Mouse (Mus musculus) gastrocnemius, postnatal 25 days (tissue): Measurements from ENCODE around the gene Pdcd2l. TPM values are rescaled to one million over a fixed set of nuclear protein-coding genes. Genes with fewer than 3 reads are reported as not detected.

Experiments used
- DNase-seq: peaks from one replicate; pipeline ENCODE4 v3.0.0; 2022
- long read RNA-seq, 2 experiments: library from polyadenylated mRNA; stranded (forward); transcript quantifications; one replicate each; pipeline ENCODE4 v2.0.0; 2021
- total RNA-seq, 2 experiments: library from RNA; stranded (reverse); gene quantifications; 1 replicate in 1 of 2; 2 replicates in 1 of 2; pipeline ENCODE4 v1.2.3; 2021

The Pdcd2l gene
- 10 to 100 TPM; 14.3 to 15.9 TPM for total RNA-seq
- long read RNA-seq, experiment 1, transcript Pdcd2l-201 (7 exons, 1,295 nt): major isoform, 26 of 64 reads
- long read RNA-seq, experiment 1, partial matches to known transcripts: 32 of 64 reads
- long read RNA-seq, experiment 1, other reads (novel, unspliced or antisense): 2 of 64 reads
- long read RNA-seq, experiment 2, transcript Pdcd2l-201 (7 exons, 1,295 nt): major isoform, 30 of 47 reads
- long read RNA-seq, experiment 2, partial matches to known transcripts: 14 of 47 reads
- long read RNA-seq, experiment 2, other reads (novel, unspliced or antisense): 2 of 47 reads

GRCm38 (mm10) chr7:34196132-34197128, at the start of gene Pdcd2l:
TSS of gene Pdcd2l (minus strand) at chr7:34196661.
- peak; percentile 86 for DNase-seq

- no peak for DNase-seq
Measured at GRCm38 (mm10) chr7:34242176-34242575, 45.7 kb upstream of the Pdcd2l start.

DNA sequence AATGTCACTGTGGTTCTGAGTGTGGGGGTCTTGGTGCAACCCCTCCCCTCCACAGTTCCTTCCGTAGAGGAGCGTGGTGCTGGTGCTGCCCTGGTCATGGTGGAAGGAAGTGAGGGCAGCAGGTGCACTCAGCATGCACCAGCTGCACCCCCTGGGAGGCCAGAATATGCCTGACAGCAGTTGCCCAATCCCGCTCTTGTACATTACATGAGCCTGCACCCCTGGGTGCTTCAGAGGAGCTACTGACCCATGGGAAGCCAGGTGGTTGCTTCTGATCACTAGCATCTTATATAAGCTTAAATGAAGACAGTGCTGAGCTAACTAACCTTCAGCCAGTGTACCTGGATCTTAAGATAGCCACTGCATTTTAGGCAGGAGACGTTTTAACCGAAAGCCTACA, 41.6 kb upstream of the Pdcd2l start:
- DNase-seq: no peak

DNA sequence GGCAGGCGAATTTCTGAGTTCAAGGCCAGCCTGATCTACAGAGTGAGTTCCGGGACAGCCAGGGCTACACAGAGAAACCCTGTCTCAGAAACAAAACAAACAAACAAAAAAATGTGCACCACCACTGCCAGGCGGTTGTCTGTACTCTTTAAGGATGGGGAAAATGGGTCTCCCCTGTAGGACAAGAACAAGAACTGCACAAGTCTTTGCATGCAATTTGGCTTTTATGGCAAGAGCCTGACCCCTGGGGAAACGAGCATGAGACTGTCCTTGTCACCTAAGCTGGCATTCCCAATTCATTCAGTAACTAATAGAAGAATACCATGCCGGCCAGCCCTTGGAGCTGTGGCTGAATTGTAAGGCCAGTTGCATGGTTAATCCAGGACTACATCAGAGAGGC, 39.1 kb upstream of the Pdcd2l start:
- DNase-seq: no peak

GRCm38 (mm10) chr7:34234610-34235561, 38.4 kb upstream of the Pdcd2l start:
- no peak for DNase-seq

DNA sequence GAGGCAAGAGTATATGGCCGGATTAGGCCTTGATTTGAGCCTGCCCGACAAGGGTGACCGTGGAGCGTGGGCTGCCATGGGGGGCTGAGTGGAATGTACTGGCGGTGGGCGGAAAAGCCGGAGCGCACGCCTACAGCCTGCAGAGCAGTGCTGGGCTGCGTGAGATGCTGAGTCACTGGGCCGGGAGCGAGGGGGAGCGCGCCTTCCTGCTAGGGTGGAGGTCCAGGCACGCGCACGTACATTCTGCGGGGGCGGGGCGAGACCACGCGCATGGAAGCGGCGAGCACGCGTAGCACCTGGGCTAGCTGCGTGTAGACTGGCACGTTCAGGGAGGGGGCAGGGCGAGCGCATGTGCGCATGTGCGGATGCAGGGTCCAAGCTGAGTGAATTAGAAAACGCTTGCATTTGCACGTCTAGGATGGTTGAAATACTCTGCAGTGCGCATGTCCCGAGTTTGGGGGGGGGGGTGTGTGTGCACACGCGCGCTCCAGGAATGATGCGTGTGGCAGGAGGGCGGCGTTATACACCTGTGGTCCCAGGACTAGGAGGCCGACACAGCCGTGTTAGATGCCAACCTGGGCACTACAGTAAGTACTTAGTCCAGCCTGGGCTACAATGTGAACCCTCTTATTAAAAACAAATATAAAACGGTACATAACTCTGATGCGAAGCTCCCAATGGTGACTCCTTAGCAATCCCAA, 37.6 kb upstream of the Pdcd2l start:
- peak; percentile 98 for DNase-seq

GRCm38 (mm10) chr7:34232785-34233725, 36.6 kb upstream of the Pdcd2l start:
- no peak for DNase-seq

DNA sequence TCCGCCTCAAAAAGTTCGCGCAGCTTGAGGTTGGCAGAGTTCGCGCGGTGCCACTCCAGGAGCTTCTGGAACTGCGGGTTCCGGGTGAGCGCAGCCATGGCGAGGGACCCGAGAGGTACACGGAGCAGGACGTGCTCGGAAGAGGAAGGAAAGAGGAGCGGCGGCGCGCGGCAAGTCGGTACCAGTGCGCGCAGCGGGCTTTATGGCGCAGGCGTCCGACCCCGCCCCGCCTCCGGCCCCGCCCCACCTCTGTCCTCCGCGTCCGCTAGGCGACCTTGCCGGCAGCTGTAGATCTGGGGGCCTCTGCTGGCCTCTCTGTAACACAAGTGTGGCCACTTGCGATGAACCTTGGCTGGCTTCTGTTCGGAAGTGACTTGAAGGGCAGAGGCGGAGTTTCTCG, 33.7 kb upstream of the Pdcd2l start, which contains the start of gene Gpi1:
Gpi1 (minus strand) TSS at position 221 of the 400 bp plus-strand sequence.
- peak; percentile 85 for DNase-seq

DNA sequence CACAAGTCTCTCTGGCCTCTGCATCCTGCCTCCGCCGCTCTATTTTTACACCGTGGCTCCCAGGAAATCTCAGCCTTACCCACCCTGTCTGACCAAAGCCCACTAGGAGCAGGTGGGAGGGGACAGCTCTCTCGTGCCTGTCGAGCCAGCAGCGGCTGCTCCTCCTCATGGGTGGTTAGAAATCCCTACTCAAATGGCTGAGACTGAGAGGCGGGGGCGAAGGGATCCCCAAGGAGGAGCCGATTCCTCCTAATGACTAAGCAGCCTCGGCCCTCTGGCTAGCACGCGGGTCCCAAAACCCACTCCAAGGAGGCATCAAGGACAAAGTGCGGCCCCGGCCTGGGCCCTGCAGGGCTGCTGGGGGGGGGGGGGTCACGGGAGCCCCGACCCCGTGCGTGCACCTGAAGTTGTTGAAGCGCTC, 33.2 kb upstream of the Pdcd2l start:
- DNase-seq: peak; percentile 53

- DNase-seq: no peak
Measured at GRCm38 (mm10) chr7:34229153-34229552, 32.7 kb upstream of the Pdcd2l start.

- no peak for DNase-seq
Measured at GRCm38 (mm10) chr7:34228641-34229040, 32.2 kb upstream of the Pdcd2l start.

GRCm38 (mm10) chr7:34226846-34227245, 30.4 kb upstream of the Pdcd2l start:
- DNase-seq: no peak

DNA sequence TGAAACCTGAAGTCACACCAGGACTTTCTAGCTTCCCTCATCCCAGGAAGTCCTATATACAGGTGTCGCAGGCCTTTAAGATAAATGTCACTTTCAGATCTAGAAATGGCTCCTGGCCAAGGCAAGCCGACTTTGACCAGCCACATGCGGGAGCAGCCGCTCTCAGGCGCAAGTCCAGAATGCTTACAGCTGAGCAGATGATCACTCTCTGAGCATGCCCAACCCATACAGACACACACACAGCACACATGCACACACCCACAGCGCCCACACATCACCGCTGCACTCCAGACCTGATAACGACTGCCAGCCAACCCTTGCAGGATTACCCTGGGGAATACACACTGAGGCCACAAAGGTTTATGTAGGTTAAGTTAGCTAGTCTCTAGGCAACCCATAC, 29.6 kb upstream of the Pdcd2l start:
- DNase-seq: no peak

DNA sequence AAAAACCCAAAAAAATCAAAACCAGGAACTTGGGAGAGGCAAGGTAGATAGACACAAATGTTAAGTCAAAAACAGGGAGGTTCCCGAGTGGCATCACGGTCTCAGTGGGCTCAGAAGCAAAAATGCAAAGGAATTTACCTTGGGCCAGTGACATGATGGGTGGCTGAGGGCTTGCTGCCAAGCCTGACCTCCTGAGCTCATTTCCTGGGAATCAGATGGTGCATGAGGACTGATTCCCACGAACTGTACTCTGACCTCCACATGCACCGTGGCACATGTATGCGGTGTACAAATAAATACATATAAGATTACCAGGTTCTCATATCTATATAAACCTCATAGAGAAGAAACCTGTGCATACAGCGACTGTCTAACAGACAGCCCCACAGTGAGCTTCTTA, 27.8 kb upstream of the Pdcd2l start:
- DNase-seq: no peak

GRCm38 (mm10) chr7:34222340-34222739, 25.9 kb upstream of the Pdcd2l start:
- no peak for DNase-seq

GRCm38 (mm10) chr7:34221594-34222250, 25.3 kb upstream of the Pdcd2l start:
- no peak for DNase-seq

- DNase-seq: no peak
Measured at GRCm38 (mm10) chr7:34218496-34218895, 22.0 kb upstream of the Pdcd2l start.

DNA sequence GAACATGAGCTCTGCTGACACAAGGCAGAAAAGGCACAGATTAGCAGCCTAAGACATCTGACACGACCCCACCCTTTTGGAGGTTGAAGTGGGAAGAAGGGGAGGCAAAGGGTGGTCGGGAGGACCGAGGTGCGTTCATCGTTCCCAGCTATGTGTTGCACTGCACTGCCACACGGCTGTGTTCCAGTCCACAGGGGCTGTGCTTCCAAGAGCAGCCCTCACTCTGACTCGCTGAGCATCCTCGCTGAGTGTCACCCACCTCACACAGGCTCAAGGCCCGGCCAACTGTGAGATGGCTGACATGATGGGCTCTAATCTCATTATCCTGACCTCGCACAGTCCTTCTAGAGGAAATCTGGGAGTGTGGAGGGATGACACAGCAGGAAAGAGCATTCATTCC, 20.0 kb upstream of the Pdcd2l start:
- no peak for DNase-seq

- DNase-seq: peak; percentile 82
Measured at GRCm38 (mm10) chr7:34215481-34215880, 19.0 kb upstream of the Pdcd2l start.

- no peak for DNase-seq
Measured at GRCm38 (mm10) chr7:34214644-34215043, 18.2 kb upstream of the Pdcd2l start.
